Comparison of ENCODE assay signal across 9 mouse cellular contexts in the genomic region with DNA sequence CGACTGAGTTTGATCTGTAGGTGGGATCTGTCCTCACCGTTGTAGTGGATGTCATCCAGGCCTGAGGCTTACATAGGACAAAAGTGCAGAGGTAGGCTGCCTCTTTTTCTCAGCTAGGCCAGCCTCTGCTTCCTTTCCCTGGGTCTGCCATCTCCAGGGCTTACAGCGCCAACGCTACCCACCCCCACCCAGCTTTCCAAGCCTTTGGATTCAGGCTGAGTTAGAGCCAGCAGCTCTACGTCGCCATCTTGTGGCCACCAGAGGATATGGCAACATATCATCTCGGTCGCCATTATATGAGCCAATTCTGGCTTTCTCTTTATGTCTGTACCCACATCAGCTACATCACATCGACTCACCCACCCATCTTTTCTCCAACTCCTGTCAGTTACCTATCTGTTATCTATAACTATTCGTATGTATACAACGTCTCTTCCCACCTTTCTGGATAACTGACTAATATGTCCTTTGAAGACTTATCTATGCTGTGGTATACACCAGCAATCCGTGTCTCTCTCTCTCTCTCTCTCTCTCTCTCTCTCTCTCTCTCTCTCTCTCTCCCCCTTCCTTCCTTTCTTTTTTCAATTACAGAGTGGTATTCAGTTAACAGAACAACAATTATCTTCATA.
A peak's percentile ranks its signal among the peaks of the same experiment; 100 is the strongest.
DNase-seq lines count a peak whose midpoint lies in the region; ATAC-seq and TF ChIP-seq lines count a peak whose summit lies in the region.
"Had no signal": no experiment of that assay in that cellular context is flagged by ENCODE, and none has a peak within 500 bp of the region (broad histone marks: within the 10 kb centered on the region; RNA-seq: fewer than 3 reads in every experiment).

No protein-coding gene starts in this region.

- TF ChIP-seq CTCF in C2C12 (IDR thresholded peaks at IDR 0.05; ENCODE audit: control insufficient read depth, insufficient read depth, insufficient read length) = peak; percentile 65
- TF ChIP-seq CTCF in liver, postnatal 0 days (IDR thresholded peaks at IDR 0.05; ENCODE audit: low read depth) = peak; percentile 98

- H3K27me3 ChIP-seq in C2C12 (ENCODE audit: control insufficient read depth, insufficient read depth, insufficient read length) = no peaks in the 10 kb centered on the region
- H3K27me3 ChIP-seq in kidney, embryonic 14.5 days (ENCODE audit: control insufficient read depth, insufficient read depth, low read length) = no peaks in the 10 kb centered on the region
- no peaks in the 10 kb centered on the region for H3K27me3 ChIP-seq in liver, postnatal 0 days (ENCODE audit: insufficient read depth, low read length)
- no peaks in the 10 kb centered on the region for H3K27me3 ChIP-seq in neural tube, embryonic 14.5 days (ENCODE audit: control insufficient read depth, insufficient read depth, low read length)

- no peak for TF ChIP-seq EP300 in liver, postnatal 0 days (IDR thresholded peaks at IDR 0.05; ENCODE audit: low read depth)

- H3K9me3 ChIP-seq in kidney, embryonic 14.5 days (ENCODE audit: control insufficient read depth, low read length) = no peaks in the 10 kb centered on the region
- H3K9me3 ChIP-seq in liver, postnatal 0 days (ENCODE audit: low read length) = no peaks in the 10 kb centered on the region
- H3K9me3 ChIP-seq in neural tube, embryonic 14.5 days (ENCODE audit: control insufficient read depth, low read length) = no peaks in the 10 kb centered on the region

- peak; percentile 84 for ATAC-seq in kidney, embryonic 14.5 days (ENCODE audit: low FRiP score, low TSS enrichment)
- ATAC-seq in liver, postnatal 0 days = no peak
- peak; percentile 87 for ATAC-seq in neural tube, embryonic 14.5 days (ENCODE audit: low read depth)

- no peaks in the 10 kb centered on the region for H3K79me3 ChIP-seq in C2C12 (ENCODE audit: low read depth)

- H3K4me3 ChIP-seq in C2C12 (ENCODE audit: insufficient read depth, poor library complexity, severe bottlenecking) = no peak overlapping the region
- no peak overlapping the region for H3K4me3 ChIP-seq in kidney, embryonic 14.5 days (ENCODE audit: low read length)
- no peak overlapping the region for H3K4me3 ChIP-seq in liver, postnatal 0 days (ENCODE audit: low read depth, low read length)
- H3K4me3 ChIP-seq in neural tube, embryonic 14.5 days (ENCODE audit: low read depth, low read length) = no peak overlapping the region

- H3K9ac ChIP-seq in kidney, embryonic 14.5 days (ENCODE audit: low read depth, low read length) = no peak overlapping the region
- H3K9ac ChIP-seq in liver, postnatal 0 days (replicated peaks) = no peak overlapping the region
- no peak overlapping the region for H3K9ac ChIP-seq in neural tube, embryonic 14.5 days (replicated peaks; ENCODE audit: low read depth, low read length)

- peak; percentile 76 for DNase-seq in Muller cell, postnatal 12 days (ENCODE audit: inconsistent ontology term)
- peak; percentile 42 to 47 for DNase-seq in cerebellum, postnatal 36 days
- peak; percentile 11 to 15 for DNase-seq in heart, adult 9 months (ENCODE audit: low spot score in 2 of 2)
- DNase-seq in liver, postnatal 0 days = peak; percentile 63
- no peak for DNase-seq in urinary bladder, postnatal 4 days (ENCODE audit: low spot score in 2 of 2)

- no peaks in the 10 kb centered on the region for H3K79me2 ChIP-seq in C2C12 (ENCODE audit: control insufficient read depth, insufficient read depth)

- H3K4me1 ChIP-seq in kidney, embryonic 14.5 days (ENCODE audit: control insufficient read depth, insufficient read depth, low read length) = no peaks in the 10 kb centered on the region
- no peaks in the 10 kb centered on the region for H3K4me1 ChIP-seq in liver, postnatal 0 days (ENCODE audit: insufficient read depth)
- 0 out of 2 replicates have a peak, but pooled peaks cover 3% of the 10 kb centered on the region for H3K4me1 ChIP-seq in neural tube, embryonic 14.5 days (ENCODE audit: control insufficient read depth, insufficient read depth, low read length)

- no peak overlapping the region for H3K27ac ChIP-seq in kidney, embryonic 14.5 days (ENCODE audit: low read depth, low read length)
- no peak overlapping the region for H3K27ac ChIP-seq in liver, postnatal 0 days (ENCODE audit: low read depth)
- peak overlapping the region; percentile 62; the same call in 1 of the 2 replicates for H3K27ac ChIP-seq in neural tube, embryonic 14.5 days (ENCODE audit: low read depth, low read length)
- H3K27ac ChIP-seq: macrophage had no signal

- 12% methylated on average over 12 of the region's 12 CpGs for WGBS in kidney, embryonic 14.5 days
- WGBS in liver, postnatal 0 days (ENCODE audit: insufficient replicate concordance) = 11% methylated on average over 12 of the region's 12 CpGs
- 9% methylated on average over 12 of the region's 12 CpGs for WGBS in neural tube, embryonic 14.5 days

- no peak overlapping the region for H3K4me2 ChIP-seq in kidney, embryonic 14.5 days (replicated peaks; ENCODE audit: low read depth, low read length)
- peak overlapping the region; percentile 42; the same call in 1 of the 2 replicates for H3K4me2 ChIP-seq in liver, postnatal 0 days (ENCODE audit: low read depth, low read length)
- H3K4me2 ChIP-seq in neural tube, embryonic 14.5 days (ENCODE audit: low read depth, low read length) = 0 out of 2 replicates have a peak overlapping the region, but pooled peaks have one; percentile 18

- no peak overlapping the region for H3ac ChIP-seq in C2C12 (ENCODE audit: control insufficient read depth, insufficient read length, low read depth)

- no peaks in the 10 kb centered on the region for H3K36me3 ChIP-seq in C2C12 (ENCODE audit: control insufficient read depth, insufficient read depth)
- H3K36me3 ChIP-seq in kidney, embryonic 14.5 days (ENCODE audit: control insufficient read depth, insufficient read depth, low read length) = no peaks in the 10 kb centered on the region
- no peaks in the 10 kb centered on the region for H3K36me3 ChIP-seq in liver, postnatal 0 days (replicated peaks; ENCODE audit: insufficient read depth, low read length)
- no peaks in the 10 kb centered on the region for H3K36me3 ChIP-seq in neural tube, embryonic 14.5 days (ENCODE audit: control insufficient read depth, insufficient read depth, low read length)

TF ChIP-seq in C2C12, 6 proteins besides CTCF, POLR2A, EP300 and RAD21:
- TF ChIP-seq MYOD1 (IDR thresholded peaks at IDR 0.05; ENCODE audit: control insufficient read depth, insufficient read length, low read depth) (no peak), CEBPB (IDR thresholded peaks at IDR 0.05; ENCODE audit: low read depth) (no peak), FOSL1 (IDR thresholded peaks at IDR 0.05; ENCODE audit: insufficient read depth, low read length, poor library complexity, severe bottlenecking) (no peak), MYOG (IDR thresholded peaks at IDR 0.05; ENCODE audit: control insufficient read depth, extremely low read depth, insufficient read length) (no peak), MAX (IDR thresholded peaks at IDR 0.05) (no peak), USF1 (IDR thresholded peaks at IDR 0.05; ENCODE audit: low read depth) (no peak)

Comparison
In these comparisons a context has a peak if more than half of its experiments do, and no peak if none do; other contexts are left out.
1. DNase-seq: peak in Muller cell, postnatal 12 days (single experiment), cerebellum, postnatal 36 days (2 of 2), heart, adult 9 months (2 of 2) and liver, postnatal 0 days (single experiment); none in urinary bladder, postnatal 4 days (0 of 2).